Mouse (Mus musculus): ENCODE measurements around the gene Anks3. TPM values are rescaled to one million over a fixed set of nuclear protein-coding genes. Genes with fewer than 3 reads are reported as not detected.

The Anks3 gene
- polyA plus RNA-seq, 1 experiment from 2014 or later = 55.3 TPM

GRCm38 (mm10) chr16:4937351-4938190 lies 26.4 kb downstream of the Anks3 start:
- Histone ChIP-seq H3K27ac (ENCODE audit: low read length) (no peak overlapping the region), H3K4me1 (replicated peaks; ENCODE audit: control insufficient read depth, insufficient read depth, low read length) (peaks cover 6% of the 10 kb centered on the region), H3K4me3 (ENCODE audit: low read length) (no peak overlapping the region), H3K27me3 (ENCODE audit: control insufficient read depth, insufficient read depth, low read depth, low read length) (no peaks in the 10 kb centered on the region), H3K9ac (ENCODE audit: low read length) (no peak overlapping the region), H3K36me3 (ENCODE audit: control insufficient read depth, insufficient read depth, low read length) (peaks cover 22% of the 10 kb centered on the region), H3K4me2 (ENCODE audit: low read depth, low read length) (no peak overlapping the region), H3K9me3 (ENCODE audit: control insufficient read depth, low read length) (no peaks in the 10 kb centered on the region)
- no peak for ATAC-seq (ENCODE audit: low read depth)
- WGBS = 85% methylated on average over 8 of the region's 8 CpGs

- H3K9ac ChIP-seq (ENCODE audit: low read length) = no peak overlapping the region
- no peak overlapping the region for H3K4me3 ChIP-seq (ENCODE audit: low read length)
- H3K4me1 ChIP-seq (replicated peaks; ENCODE audit: control insufficient read depth, insufficient read depth, low read length) = peaks cover 6% of the 10 kb centered on the region
- peak overlapping the region; percentile 32; the same call in 1 of the 2 replicates for H3K27ac ChIP-seq (ENCODE audit: low read length)
- no peak for ATAC-seq (ENCODE audit: low read depth)
- 80% methylated on average over 10 of the region's 10 CpGs for WGBS
- H3K9me3 ChIP-seq (ENCODE audit: control insufficient read depth, low read length) = no peaks in the 10 kb centered on the region
- H3K36me3 ChIP-seq (ENCODE audit: control insufficient read depth, insufficient read depth, low read length) = peaks cover 23% of the 10 kb centered on the region
- no peaks in the 10 kb centered on the region for H3K27me3 ChIP-seq (ENCODE audit: control insufficient read depth, insufficient read depth, low read depth, low read length)
- H3K4me2 ChIP-seq (ENCODE audit: low read depth, low read length) = no peak overlapping the region
Observed at GRCm38 (mm10) chr16:4935931-4936703, 27.9 kb downstream of the Anks3 start.

- no peak for ATAC-seq (ENCODE audit: low read depth)
- Histone ChIP-seq H3K4me3 (ENCODE audit: low read length) (no peak overlapping the region), H3K27me3 (ENCODE audit: control insufficient read depth, insufficient read depth, low read depth, low read length) (no peaks in the 10 kb centered on the region), H3K4me2 (ENCODE audit: low read depth, low read length) (no peak overlapping the region), H3K27ac (ENCODE audit: low read length) (no peak overlapping the region), H3K36me3 (ENCODE audit: control insufficient read depth, insufficient read depth, low read length) (peaks cover 21% of the 10 kb centered on the region), H3K9ac (ENCODE audit: low read length) (no peak overlapping the region), H3K4me1 (replicated peaks; ENCODE audit: control insufficient read depth, insufficient read depth, low read length) (peaks cover 6% of the 10 kb centered on the region), H3K9me3 (ENCODE audit: control insufficient read depth, low read length) (no peaks in the 10 kb centered on the region)
- WGBS = 97% methylated on average over 31 of the region's 31 CpGs
Observed at GRCm38 (mm10) chr16:4935430-4935829, 28.6 kb downstream of the Anks3 start.

- no peak overlapping the region for H3K27ac ChIP-seq (ENCODE audit: low read length)
- no peak overlapping the region for H3K4me2 ChIP-seq (ENCODE audit: low read depth, low read length)
- no peak overlapping the region for H3K9ac ChIP-seq (ENCODE audit: low read length)
- peak; percentile 71; the same call in 1 of the 2 replicates for ATAC-seq (ENCODE audit: low read depth)
- H3K9me3 ChIP-seq (ENCODE audit: control insufficient read depth, low read length) = no peaks in the 10 kb centered on the region
- no peaks in the 10 kb centered on the region for H3K27me3 ChIP-seq (ENCODE audit: control insufficient read depth, insufficient read depth, low read depth, low read length)
- H3K4me1 ChIP-seq (replicated peaks; ENCODE audit: control insufficient read depth, insufficient read depth, low read length) = no peaks in the 10 kb centered on the region
- H3K4me3 ChIP-seq (ENCODE audit: low read length) = no peak overlapping the region
- 72% methylated on average over 3 of the region's 3 CpGs for WGBS
- peaks cover 32% of the 10 kb centered on the region for H3K36me3 ChIP-seq (ENCODE audit: control insufficient read depth, insufficient read depth, low read length)
Observed at GRCm38 (mm10) chr16:4932429-4932828, 31.6 kb downstream of the Anks3 start.

- no peaks in the 10 kb centered on the region for H3K9me3 ChIP-seq (ENCODE audit: control insufficient read depth, low read length)
- no peak overlapping the region for H3K27ac ChIP-seq (ENCODE audit: low read length)
- peaks cover 38% of the 10 kb centered on the region for H3K36me3 ChIP-seq (ENCODE audit: control insufficient read depth, insufficient read depth, low read length)
- H3K9ac ChIP-seq (ENCODE audit: low read length) = no peak overlapping the region
- no peak overlapping the region for H3K4me3 ChIP-seq (ENCODE audit: low read length)
- no peak overlapping the region for H3K4me2 ChIP-seq (ENCODE audit: low read depth, low read length)
- H3K27me3 ChIP-seq (ENCODE audit: control insufficient read depth, insufficient read depth, low read depth, low read length) = no peaks in the 10 kb centered on the region
- no peak for ATAC-seq (ENCODE audit: low read depth)
- no peaks in the 10 kb centered on the region for H3K4me1 ChIP-seq (replicated peaks; ENCODE audit: control insufficient read depth, insufficient read depth, low read length)
- WGBS = 61% methylated on average over 2 of the region's 2 CpGs
Observed at GRCm38 (mm10) chr16:4928474-4928873, 35.5 kb downstream of the Anks3 start.

- WGBS = 91% methylated on average over 7 of the region's 7 CpGs
- Histone ChIP-seq H3K4me3 (ENCODE audit: low read length) (no peak overlapping the region), H3K36me3 (ENCODE audit: control insufficient read depth, insufficient read depth, low read length) (peaks cover 39% of the 10 kb centered on the region), H3K9ac (ENCODE audit: low read length) (no peak overlapping the region), H3K4me1 (replicated peaks; ENCODE audit: control insufficient read depth, insufficient read depth, low read length) (no peaks in the 10 kb centered on the region), H3K9me3 (ENCODE audit: control insufficient read depth, low read length) (no peaks in the 10 kb centered on the region), H3K27ac (ENCODE audit: low read length) (no peak overlapping the region), H3K4me2 (ENCODE audit: low read depth, low read length) (no peak overlapping the region), H3K27me3 (ENCODE audit: control insufficient read depth, insufficient read depth, low read depth, low read length) (no peaks in the 10 kb centered on the region)
- ATAC-seq (ENCODE audit: low read depth) = no peak
Observed at GRCm38 (mm10) chr16:4927967-4928366, 36.0 kb downstream of the Anks3 start.

GRCm38 (mm10) chr16:4923996-4924395 lies 40.0 kb downstream of the Anks3 start:
- no peaks in the 10 kb centered on the region for H3K4me1 ChIP-seq (replicated peaks; ENCODE audit: control insufficient read depth, insufficient read depth, low read length)
- no peak for ATAC-seq (ENCODE audit: low read depth)
- H3K36me3 ChIP-seq (ENCODE audit: control insufficient read depth, insufficient read depth, low read length) = peaks cover 38% of the 10 kb centered on the region
- no peak overlapping the region for H3K27ac ChIP-seq (ENCODE audit: low read length)
- H3K27me3 ChIP-seq (ENCODE audit: control insufficient read depth, insufficient read depth, low read depth, low read length) = no peaks in the 10 kb centered on the region
- H3K4me3 ChIP-seq (ENCODE audit: low read length) = no peak overlapping the region
- 93% methylated on average over 5 of the region's 5 CpGs for WGBS
- no peaks in the 10 kb centered on the region for H3K9me3 ChIP-seq (ENCODE audit: control insufficient read depth, low read length)
- H3K9ac ChIP-seq (ENCODE audit: low read length) = no peak overlapping the region
- H3K4me2 ChIP-seq (ENCODE audit: low read depth, low read length) = no peak overlapping the region

- no peaks in the 10 kb centered on the region for H3K4me1 ChIP-seq (replicated peaks; ENCODE audit: control insufficient read depth, insufficient read depth, low read length)
- no peak overlapping the region for H3K4me2 ChIP-seq (ENCODE audit: low read depth, low read length)
- H3K9ac ChIP-seq (ENCODE audit: low read length) = no peak overlapping the region
- H3K36me3 ChIP-seq (ENCODE audit: control insufficient read depth, insufficient read depth, low read length) = peaks cover 30% of the 10 kb centered on the region
- H3K27me3 ChIP-seq (ENCODE audit: control insufficient read depth, insufficient read depth, low read depth, low read length) = no peaks in the 10 kb centered on the region
- no peak overlapping the region for H3K4me3 ChIP-seq (ENCODE audit: low read length)
- H3K27ac ChIP-seq (ENCODE audit: low read length) = no peak overlapping the region
- no peaks in the 10 kb centered on the region for H3K9me3 ChIP-seq (ENCODE audit: control insufficient read depth, low read length)
- no peak for ATAC-seq (ENCODE audit: low read depth)
- 88% methylated on average over 6 of the region's 6 CpGs for WGBS
Observed at GRCm38 (mm10) chr16:4922481-4922880, 41.5 kb downstream of the Anks3 start.

- H3K9ac ChIP-seq (ENCODE audit: low read length) = no peak overlapping the region
- H3K36me3 ChIP-seq (ENCODE audit: control insufficient read depth, insufficient read depth, low read length) = peaks cover 31% of the 10 kb centered on the region
- H3K4me3 ChIP-seq (ENCODE audit: low read length) = no peak overlapping the region
- no peak overlapping the region for H3K4me2 ChIP-seq (ENCODE audit: low read depth, low read length)
- no peaks in the 10 kb centered on the region for H3K27me3 ChIP-seq (ENCODE audit: control insufficient read depth, insufficient read depth, low read depth, low read length)
- peak overlapping the region; percentile 42; the same call in 1 of the 2 replicates for H3K27ac ChIP-seq (ENCODE audit: low read length)
- no peaks in the 10 kb centered on the region for H3K4me1 ChIP-seq (replicated peaks; ENCODE audit: control insufficient read depth, insufficient read depth, low read length)
- no peaks in the 10 kb centered on the region for H3K9me3 ChIP-seq (ENCODE audit: control insufficient read depth, low read length)
- WGBS = 76% methylated on average over 4 of the region's 4 CpGs
- no peak for ATAC-seq (ENCODE audit: low read depth)
Observed at GRCm38 (mm10) chr16:4920556-4920955, 43.4 kb downstream of the Anks3 start.

Data from lung, embryonic 16.5 days (tissue).